Mouse (Mus musculus): ENCODE measurements around the gene Ywhag. TPM values are rescaled to one million over a fixed set of nuclear protein-coding genes. Genes with fewer than 3 reads are reported as not detected.

Ywhag gene
- polyA plus RNA-seq, 1 experiment from 2014 or later: 410 TPM

DNA sequence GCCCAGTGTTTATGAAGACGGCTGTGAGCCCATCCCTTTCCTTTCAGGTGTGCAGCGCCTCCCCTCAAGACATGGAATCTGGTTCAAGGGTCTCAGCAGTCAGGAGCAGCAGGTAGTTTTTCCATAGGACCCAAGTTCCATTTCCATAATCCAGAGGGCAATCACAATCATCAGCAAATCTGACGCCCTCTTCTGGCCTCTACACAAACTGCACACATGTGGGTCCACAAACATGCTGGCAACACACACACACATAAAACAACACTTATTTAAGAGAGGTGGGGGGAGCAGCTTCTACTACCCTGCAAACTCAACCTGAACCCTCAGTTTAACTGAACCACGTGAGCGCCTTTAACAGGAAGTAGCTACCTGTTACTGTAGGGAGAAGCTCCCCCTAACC is 15.8 kb downstream of the Ywhag start:
- WGBS: 94% methylated on average over 5 of the region's 5 CpGs
- Histone ChIP-seq H3K4me1 (no peaks in the 10 kb centered on the region), H3K27me3 (no peaks in the 10 kb centered on the region), H3K4me2 (no peak overlapping the region), H3K27ac (no peak overlapping the region), H3K36me3 (replicated peaks) (peaks cover 91% of the 10 kb centered on the region), H3K9ac (no peak overlapping the region), H3K4me3 (replicated peaks) (no peak overlapping the region), H3K9me3 (no peaks in the 10 kb centered on the region)
- no peak for ATAC-seq (ENCODE audit: low FRiP score)

DNA sequence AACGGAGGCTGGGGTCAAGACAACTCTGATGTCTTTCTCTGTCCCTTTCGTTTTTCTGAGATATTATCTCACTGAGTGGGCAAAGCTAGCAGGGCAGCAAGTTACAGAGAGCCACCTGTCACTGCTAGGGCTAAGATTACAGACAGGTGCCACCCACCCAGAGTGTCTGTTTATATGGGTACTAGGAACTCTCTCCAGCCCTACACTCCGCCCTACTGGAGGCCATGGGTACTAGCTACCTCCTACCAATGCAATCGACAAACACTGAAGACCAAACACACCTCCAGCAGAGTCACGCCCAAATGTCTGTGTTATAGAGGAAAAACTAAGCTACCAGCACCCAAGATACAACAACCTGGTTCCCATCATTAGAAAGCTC is 16.4 kb downstream of the Ywhag start:
- no peak for ATAC-seq (ENCODE audit: low FRiP score)
- Histone ChIP-seq H3K36me3 (replicated peaks) (peaks cover 90% of the 10 kb centered on the region), H3K27me3 (no peaks in the 10 kb centered on the region), H3K4me1 (no peaks in the 10 kb centered on the region), H3K9me3 (no peaks in the 10 kb centered on the region), H3K9ac (no peak overlapping the region), H3K4me3 (replicated peaks) (no peak overlapping the region), H3K4me2 (no peak overlapping the region), H3K27ac (no peak overlapping the region)
- 95% methylated on average over 5 of the region's 5 CpGs for WGBS

DNA sequence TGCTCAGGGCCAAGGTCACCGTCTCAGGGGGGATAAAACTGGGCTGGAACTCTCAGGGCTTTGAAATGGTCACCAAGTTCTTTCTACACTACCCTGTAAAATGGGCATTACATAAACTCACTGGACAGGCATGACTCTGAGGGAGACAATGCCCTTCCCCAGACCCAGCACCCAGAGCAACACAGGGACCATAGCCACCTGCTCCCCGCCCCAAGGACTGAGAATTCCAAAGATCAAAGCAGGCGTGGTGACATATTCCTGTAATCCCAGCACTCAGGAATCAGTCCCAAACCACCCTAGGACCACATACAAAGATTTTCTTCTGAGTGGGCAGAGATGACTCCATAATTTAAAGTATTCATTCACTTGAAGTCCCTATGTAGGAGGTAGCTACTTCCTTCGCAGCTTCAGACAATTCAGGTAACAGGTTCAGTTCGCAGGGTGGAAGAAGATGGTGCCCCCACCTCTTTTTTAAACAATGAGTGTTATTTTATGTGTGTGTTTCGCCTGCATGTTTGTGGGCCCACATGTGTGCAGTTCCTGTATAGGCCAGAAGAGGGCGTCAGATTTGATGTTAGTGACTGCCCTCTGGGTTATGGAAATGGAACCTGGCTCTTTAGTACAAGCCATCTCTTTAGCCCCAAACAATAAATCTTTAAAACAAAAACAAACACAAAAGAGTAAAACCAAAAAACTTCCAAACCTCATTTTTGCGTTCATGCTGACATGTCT is 16.9 kb downstream of the Ywhag start:
- no peak overlapping the region for H3K9ac ChIP-seq
- no peaks in the 10 kb centered on the region for H3K4me1 ChIP-seq
- H3K36me3 ChIP-seq (replicated peaks): peaks cover 85% of the 10 kb centered on the region
- H3K27ac ChIP-seq: no peak overlapping the region
- H3K9me3 ChIP-seq: no peaks in the 10 kb centered on the region
- no peak overlapping the region for H3K4me3 ChIP-seq (replicated peaks)
- H3K27me3 ChIP-seq: no peaks in the 10 kb centered on the region
- no peak overlapping the region for H3K4me2 ChIP-seq
- no peak for ATAC-seq (ENCODE audit: low FRiP score)
- WGBS: 92% methylated on average over 8 of the region's 8 CpGs

DNA sequence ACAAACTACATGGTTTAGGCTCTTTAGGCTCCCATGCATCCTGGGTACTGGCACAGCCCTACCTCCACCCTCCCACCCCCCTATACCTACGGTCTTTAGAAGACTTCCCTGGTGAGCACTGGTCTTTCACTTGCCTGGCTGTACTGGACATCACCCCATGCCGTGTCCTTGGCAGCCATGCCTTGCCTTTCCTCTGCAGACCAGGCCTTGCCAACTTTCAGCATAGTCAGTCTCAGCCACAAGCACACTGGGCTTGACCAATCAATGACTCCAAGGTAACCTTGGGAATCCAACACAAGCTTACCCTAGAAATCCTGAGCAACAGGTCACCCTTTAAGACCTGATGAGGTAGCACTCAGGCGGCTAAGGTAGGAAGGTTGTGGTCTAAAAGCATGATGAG is 17.8 kb downstream of the Ywhag start:
- Histone ChIP-seq H3K27me3 (no peaks in the 10 kb centered on the region), H3K27ac (no peak overlapping the region), H3K4me2 (no peak overlapping the region), H3K9ac (no peak overlapping the region), H3K4me3 (replicated peaks) (no peak overlapping the region), H3K36me3 (replicated peaks) (peaks cover 83% of the 10 kb centered on the region), H3K4me1 (no peaks in the 10 kb centered on the region), H3K9me3 (no peaks in the 10 kb centered on the region)
- ATAC-seq (ENCODE audit: low FRiP score): no peak
- 94% methylated on average over 3 of the region's 3 CpGs for WGBS

DNA sequence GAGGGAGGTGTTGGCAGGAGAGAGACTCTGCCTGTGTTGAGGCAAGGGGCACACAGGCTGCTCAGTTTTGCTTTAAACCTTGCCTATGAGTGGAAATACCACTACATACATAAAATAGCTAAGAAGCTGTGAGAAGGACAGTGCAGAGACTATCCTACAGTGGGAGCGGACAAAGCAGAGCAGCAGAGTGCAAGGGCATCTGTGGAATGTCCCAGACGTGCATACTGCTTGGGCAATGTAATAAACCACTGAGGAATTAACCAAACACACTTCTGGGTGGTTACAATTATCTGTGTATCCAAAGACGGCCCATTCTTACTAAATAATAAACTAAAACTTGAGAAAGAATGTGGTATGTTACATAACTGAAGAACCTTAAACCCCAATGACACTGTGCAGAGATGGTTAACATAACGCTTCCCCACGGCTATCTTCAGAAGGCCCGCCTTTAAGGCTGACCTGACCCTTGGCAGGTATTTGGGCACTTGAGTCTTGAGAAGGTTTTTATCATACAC is 18.3 kb downstream of the Ywhag start:
- Histone ChIP-seq H3K4me1 (no peaks in the 10 kb centered on the region), H3K9me3 (no peaks in the 10 kb centered on the region), H3K9ac (no peak overlapping the region), H3K36me3 (replicated peaks) (peaks cover 83% of the 10 kb centered on the region), H3K27ac (no peak overlapping the region), H3K27me3 (no peaks in the 10 kb centered on the region), H3K4me3 (replicated peaks) (no peak overlapping the region), H3K4me2 (no peak overlapping the region)
- no peak for ATAC-seq (ENCODE audit: low FRiP score)
- WGBS: 91% methylated on average over 6 of the region's 6 CpGs

DNA sequence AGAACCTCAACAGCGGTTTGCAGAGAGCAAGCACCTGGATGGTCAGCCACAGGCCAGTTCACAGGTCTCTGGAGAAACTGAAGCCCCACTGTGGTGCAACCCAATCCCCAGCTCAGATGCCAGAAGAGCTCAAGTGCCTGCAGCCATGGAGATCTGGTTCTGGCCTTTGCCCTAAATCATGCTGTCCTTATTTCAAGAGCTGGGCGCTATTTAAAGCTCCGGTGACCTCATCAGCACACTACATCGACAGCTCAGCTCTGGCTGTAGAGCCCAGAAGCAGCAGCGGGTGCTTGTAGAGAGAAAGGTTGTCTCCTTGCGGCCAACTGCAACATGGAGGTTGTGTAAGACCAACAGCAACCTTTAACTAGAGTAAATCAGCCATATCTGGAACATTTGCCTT is 20.3 kb downstream of the Ywhag start:
- Histone ChIP-seq H3K9me3 (no peaks in the 10 kb centered on the region), H3K27me3 (no peaks in the 10 kb centered on the region), H3K27ac (no peak overlapping the region), H3K4me3 (replicated peaks) (no peak overlapping the region), H3K36me3 (replicated peaks) (peaks cover 83% of the 10 kb centered on the region), H3K9ac (no peak overlapping the region), H3K4me2 (no peak overlapping the region), H3K4me1 (peaks cover 2% of the 10 kb centered on the region; the same call in 1 of the 2 replicates)
- WGBS: 96% methylated on average over 6 of the region's 6 CpGs
- ATAC-seq (ENCODE audit: low FRiP score): no peak

DNA sequence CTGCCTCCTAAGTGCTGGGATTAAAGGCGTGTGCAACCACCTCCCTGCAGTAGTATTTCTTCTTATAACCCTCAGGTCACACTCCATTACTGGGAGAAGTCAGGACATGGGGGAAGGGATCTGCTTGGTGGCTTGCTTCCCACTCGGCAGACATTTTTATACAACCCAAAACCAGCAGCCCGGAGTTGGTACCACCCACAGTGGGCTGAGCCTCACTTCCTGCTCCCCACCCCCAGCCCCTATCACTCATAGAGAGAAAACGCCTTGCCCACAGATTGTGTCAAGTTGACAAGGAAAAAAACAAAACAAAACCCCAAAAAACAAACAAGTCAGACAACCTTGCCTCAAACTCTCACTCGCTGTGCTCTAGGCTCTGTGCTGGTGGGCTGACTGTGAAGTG is 21.2 kb downstream of the Ywhag start:
- H3K4me1 ChIP-seq: peaks cover 6% of the 10 kb centered on the region
- H3K27me3 ChIP-seq: no peaks in the 10 kb centered on the region
- H3K9ac ChIP-seq: no peak overlapping the region
- peaks cover 81% of the 10 kb centered on the region for H3K36me3 ChIP-seq (replicated peaks)
- no peaks in the 10 kb centered on the region for H3K9me3 ChIP-seq
- H3K4me3 ChIP-seq (replicated peaks): no peak overlapping the region
- H3K27ac ChIP-seq: no peak overlapping the region
- no peak for ATAC-seq (ENCODE audit: low FRiP score)
- 89% methylated on average over 5 of the region's 5 CpGs for WGBS
- no peak overlapping the region for H3K4me2 ChIP-seq

DNA sequence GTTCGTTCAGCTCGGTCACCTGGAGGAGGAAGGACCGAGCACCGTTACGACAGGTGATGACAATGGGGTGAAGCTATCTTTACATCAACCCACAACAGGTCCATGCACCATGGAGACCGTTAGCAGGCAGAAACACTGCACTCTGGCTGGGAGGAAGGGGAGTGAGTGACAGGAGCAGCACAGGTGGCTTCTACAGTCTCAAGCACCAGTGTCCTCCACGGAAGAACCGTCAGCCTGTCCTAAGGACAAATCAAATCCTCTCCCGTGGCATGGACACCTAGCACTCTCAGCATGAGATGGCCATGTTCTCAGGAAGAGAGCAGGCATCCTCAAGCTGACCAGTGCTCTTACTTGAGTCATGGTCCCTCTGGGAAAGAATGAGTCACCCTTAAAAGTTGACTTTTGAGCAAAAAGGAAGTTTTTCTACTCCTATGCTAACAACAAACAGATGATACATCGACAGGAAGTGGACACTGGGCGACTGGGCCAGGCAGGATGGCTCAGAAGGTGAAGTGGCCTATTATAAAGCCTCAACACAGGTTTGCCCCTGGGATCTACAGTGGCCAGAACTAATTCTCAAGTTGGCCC is 22.7 kb downstream of the Ywhag start:
- Histone ChIP-seq H3K9me3 (no peaks in the 10 kb centered on the region), H3K9ac (no peak overlapping the region), H3K27ac (no peak overlapping the region), H3K4me1 (peaks cover 9% of the 10 kb centered on the region), H3K4me3 (replicated peaks) (no peak overlapping the region), H3K4me2 (no peak overlapping the region), H3K27me3 (no peaks in the 10 kb centered on the region), H3K36me3 (replicated peaks) (peaks cover 81% of the 10 kb centered on the region)
- ATAC-seq (ENCODE audit: low FRiP score): no peak
- 92% methylated on average over 11 of the region's 11 CpGs for WGBS

DNA sequence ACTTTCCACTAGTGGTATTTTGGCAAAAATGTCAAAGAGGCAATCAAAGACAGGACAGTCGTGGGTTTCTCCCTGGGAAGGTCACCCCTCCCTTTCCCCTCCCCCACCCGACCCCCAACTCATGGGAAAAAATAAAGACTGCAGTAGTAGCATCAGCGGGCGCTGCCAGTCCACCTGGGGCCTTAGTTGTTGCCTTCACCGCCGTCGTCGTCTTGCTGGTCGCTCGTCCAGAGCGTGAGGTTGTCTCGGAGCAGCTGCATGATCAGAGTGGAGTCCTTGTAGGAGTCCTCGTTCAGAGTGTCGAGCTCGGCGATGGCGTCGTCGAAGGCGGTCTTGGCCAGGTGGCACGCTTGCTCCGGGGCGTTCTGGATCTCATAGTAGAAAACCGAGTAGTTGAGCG is 23.6 kb downstream of the Ywhag start:
- H3K9me3 ChIP-seq: no peaks in the 10 kb centered on the region
- no peak overlapping the region for H3K27ac ChIP-seq
- no peak overlapping the region for H3K4me2 ChIP-seq
- H3K36me3 ChIP-seq (replicated peaks): peaks cover 76% of the 10 kb centered on the region
- no peaks in the 10 kb centered on the region for H3K27me3 ChIP-seq
- H3K4me3 ChIP-seq (replicated peaks): no peak overlapping the region
- H3K9ac ChIP-seq: no peak overlapping the region
- WGBS: 94% methylated on average over 25 of the region's 25 CpGs
- H3K4me1 ChIP-seq: peaks cover 9% of the 10 kb centered on the region
- no peak for ATAC-seq (ENCODE audit: low FRiP score)

DNA sequence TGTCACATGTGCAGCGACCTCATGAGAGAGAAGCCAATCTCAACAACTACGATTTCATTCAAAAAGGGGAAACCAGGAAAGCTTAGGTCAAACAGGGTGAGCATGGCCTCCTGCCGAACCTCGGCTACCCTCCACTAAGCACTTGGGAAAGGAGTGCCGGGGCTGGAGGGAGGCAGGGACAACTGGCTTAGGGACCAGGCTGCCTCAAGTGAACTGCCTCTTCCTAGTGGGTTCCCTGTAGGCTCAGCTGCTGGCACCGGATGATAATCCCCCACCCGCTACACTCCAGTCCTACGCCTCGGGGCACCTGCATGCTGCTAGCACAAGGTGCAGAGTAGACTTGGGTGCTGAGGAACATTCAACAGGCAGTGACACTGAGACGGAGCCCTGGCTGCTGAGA is 24.8 kb downstream of the Ywhag start:
- Histone ChIP-seq H3K4me1 (peaks cover 12% of the 10 kb centered on the region), H3K9ac (no peak overlapping the region), H3K36me3 (replicated peaks) (peaks cover 72% of the 10 kb centered on the region), H3K4me2 (no peak overlapping the region), H3K27me3 (no peaks in the 10 kb centered on the region), H3K4me3 (replicated peaks) (no peak overlapping the region), H3K9me3 (no peaks in the 10 kb centered on the region), H3K27ac (no peak overlapping the region)
- 95% methylated on average over 10 of the region's 10 CpGs for WGBS
- no peak for ATAC-seq (ENCODE audit: low FRiP score)

DNA sequence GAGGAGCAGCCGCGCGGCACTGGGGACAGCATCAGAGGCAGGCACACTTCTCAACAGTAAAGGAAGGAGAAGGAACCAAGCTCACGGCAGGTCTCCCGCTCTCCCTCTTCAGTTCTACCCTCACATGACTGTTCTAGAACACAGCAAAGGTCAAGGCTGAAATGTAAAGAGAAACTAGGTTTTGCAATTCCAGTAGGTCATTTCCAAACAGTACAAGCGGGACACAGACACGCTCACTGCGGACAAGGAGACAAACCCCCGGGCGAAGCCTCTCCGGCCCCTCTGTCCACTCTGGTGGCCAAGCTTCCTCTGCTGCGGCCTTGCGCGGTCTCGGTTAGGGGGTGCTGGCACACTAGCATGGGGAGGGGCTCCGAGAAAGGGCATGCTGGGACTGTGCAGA is 25.4 kb downstream of the Ywhag start:
- H3K36me3 ChIP-seq (replicated peaks): peaks cover 66% of the 10 kb centered on the region
- WGBS: 95% methylated on average over 16 of the region's 16 CpGs
- no peak overlapping the region; the same call in 1 of the 2 replicates for H3K27ac ChIP-seq
- no peak for ATAC-seq (ENCODE audit: low FRiP score)
- no peaks in the 10 kb centered on the region for H3K27me3 ChIP-seq
- no peaks in the 10 kb centered on the region for H3K9me3 ChIP-seq
- peaks cover 19% of the 10 kb centered on the region for H3K4me1 ChIP-seq
- H3K9ac ChIP-seq: no peak overlapping the region
- H3K4me2 ChIP-seq: no peak overlapping the region
- no peak overlapping the region for H3K4me3 ChIP-seq (replicated peaks)

DNA sequence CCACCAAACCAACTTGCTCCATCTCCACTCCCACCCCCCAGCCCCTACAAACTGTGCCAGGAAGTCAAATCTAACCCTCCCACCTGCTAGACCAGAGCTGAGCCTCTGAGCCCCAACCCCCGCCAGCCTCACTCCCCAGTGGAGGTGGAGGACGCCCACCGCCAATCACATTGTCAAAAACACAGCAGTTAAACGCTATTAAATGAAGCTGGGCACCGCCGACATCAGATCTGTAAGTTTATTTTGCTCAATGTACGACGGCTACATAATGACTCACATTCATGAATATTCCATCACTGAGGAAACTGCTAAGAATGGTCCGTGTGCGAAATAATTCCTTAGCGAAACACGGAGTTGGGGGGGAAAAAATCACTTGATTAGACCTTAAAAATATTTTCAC is 26.2 kb downstream of the Ywhag start:
- H3K9me3 ChIP-seq: no peaks in the 10 kb centered on the region
- H3K4me1 ChIP-seq: peaks cover 27% of the 10 kb centered on the region
- ATAC-seq (ENCODE audit: low FRiP score): no peak
- no peak overlapping the region for H3K4me3 ChIP-seq (replicated peaks)
- no peak overlapping the region for H3K9ac ChIP-seq
- H3K36me3 ChIP-seq (replicated peaks): peaks cover 58% of the 10 kb centered on the region
- 69% methylated on average over 12 of the region's 12 CpGs for WGBS
- H3K27ac ChIP-seq: 0 out of 2 replicates have a peak overlapping the region, but pooled peaks have one; percentile 13
- H3K4me2 ChIP-seq: no peak overlapping the region
- no peaks in the 10 kb centered on the region for H3K27me3 ChIP-seq

DNA sequence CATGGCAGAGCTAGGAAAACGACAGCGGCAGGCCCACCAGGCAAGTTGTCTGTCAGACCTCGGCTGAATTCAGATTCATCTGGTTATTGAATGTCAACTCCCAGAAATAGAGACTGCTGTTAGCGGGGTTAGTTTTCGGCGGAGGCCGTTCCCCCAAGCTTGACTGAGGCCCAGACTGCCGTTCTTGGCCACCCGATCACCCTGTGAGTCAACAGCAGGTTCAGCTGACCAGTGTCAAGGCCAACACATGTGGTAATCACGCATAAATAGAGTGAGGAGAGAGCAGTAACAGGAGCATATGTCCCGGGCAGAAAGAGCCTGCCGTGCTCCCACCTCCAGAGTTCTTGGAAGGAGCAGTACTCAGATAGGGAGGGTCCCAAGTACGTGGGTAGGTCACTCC is 27.2 kb downstream of the Ywhag start:
- H3K9me3 ChIP-seq: no peaks in the 10 kb centered on the region
- H3K27me3 ChIP-seq: no peaks in the 10 kb centered on the region
- no peak overlapping the region for H3K27ac ChIP-seq
- 91% methylated on average over 13 of the region's 13 CpGs for WGBS
- H3K4me1 ChIP-seq: peaks cover 30% of the 10 kb centered on the region
- no peak overlapping the region for H3K9ac ChIP-seq
- no peak overlapping the region for H3K4me2 ChIP-seq
- H3K4me3 ChIP-seq (replicated peaks): no peak overlapping the region
- ATAC-seq (ENCODE audit: low FRiP score): no peak
- peaks cover 57% of the 10 kb centered on the region for H3K36me3 ChIP-seq (replicated peaks)

Data from forebrain, embryonic 12.5 days (tissue).